Mouse (Mus musculus): ENCODE data around the gene Cfap52. TPM values are rescaled to one million over a fixed set of nuclear protein-coding genes. Genes with fewer than 3 reads are reported as not detected.

Cfap52 gene
- total and polyA plus RNA-seq, 3 experiments = not detected

DNA sequence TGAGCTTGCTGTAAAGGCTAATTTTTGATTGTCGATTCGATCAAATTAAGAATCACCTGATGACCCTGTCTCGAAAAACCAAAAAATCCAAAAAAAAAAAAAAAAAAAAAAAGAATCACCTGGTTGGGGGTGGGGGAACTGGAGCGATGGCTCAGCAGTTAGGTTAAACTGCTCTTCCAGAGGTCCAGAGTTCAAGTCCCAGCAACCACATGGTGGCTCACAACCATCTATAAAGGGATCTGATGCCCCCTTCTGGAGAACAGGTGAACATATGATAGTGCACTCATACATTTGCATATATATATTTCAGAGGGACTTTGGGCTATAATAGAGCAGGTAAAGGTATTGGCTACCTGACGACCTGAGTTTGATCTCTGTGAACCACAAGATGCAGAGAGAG, 41.7 kb downstream of the Cfap52 start:
- no peak for ATAC-seq (ENCODE audit: extremely low read depth, insufficient number of reproducible peaks, low FRiP score, poor library complexity, severe bottlenecking)
- Histone ChIP-seq H3K9me3 (replicated peaks) (peaks cover 26% of the 10 kb centered on the region), H3K4me3 (ENCODE audit: low read depth, low read length) (no peak overlapping the region), H3K27me3 (ENCODE audit: insufficient read depth, low read length) (no peaks in the 10 kb centered on the region), H3K4me1 (ENCODE audit: insufficient read depth, low read depth, low read length) (no peaks in the 10 kb centered on the region), H3K36me3 (replicated peaks) (no peaks in the 10 kb centered on the region)
- no peak for DNase-seq (ENCODE audit: low spot score)
- TF ChIP-seq GATA2 (IDR thresholded peaks at IDR 0.05; ENCODE audit: borderline replicate concordance, low read depth, low read length) (no peak), TAL1 (conservative IDR thresholded peaks at IDR 0.05; ENCODE audit: low read depth, low read length) (no peak), GATA1 (IDR thresholded peaks at IDR 0.05; ENCODE audit: borderline replicate concordance, low read length) (no peak), POLR2AphosphoS5 (IDR thresholded peaks at IDR 0.05; ENCODE audit: insufficient replicate concordance, low read depth, low read length) (no peak), CTCF (IDR thresholded peaks at IDR 0.05; ENCODE audit: low read depth, low read length) (no peak)

DNA sequence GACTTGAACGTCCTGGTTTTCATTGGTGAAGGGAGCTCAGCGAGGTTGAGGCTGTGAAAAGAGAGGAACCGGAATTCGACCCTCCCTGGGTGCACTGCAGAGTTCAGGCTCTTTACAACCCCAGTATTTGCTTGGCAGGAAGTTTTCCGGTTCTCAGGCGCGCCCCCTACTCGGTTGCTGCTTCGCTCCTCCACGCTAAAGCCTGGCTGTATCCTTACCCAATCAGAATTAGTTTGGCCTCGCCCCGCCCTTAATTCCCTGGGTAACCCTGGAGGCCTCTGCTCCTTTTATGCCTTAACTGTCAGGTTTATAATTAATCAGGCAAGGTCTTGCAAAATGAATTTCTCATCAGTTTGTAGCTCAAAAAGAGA, 42.7 kb downstream of the Cfap52 start:
- Histone ChIP-seq H3K4me1 (ENCODE audit: insufficient read depth, low read depth, low read length) (no peaks in the 10 kb centered on the region), H3K36me3 (replicated peaks) (no peaks in the 10 kb centered on the region), H3K27me3 (ENCODE audit: insufficient read depth, low read length) (no peaks in the 10 kb centered on the region), H3K9me3 (replicated peaks) (peaks cover 26% of the 10 kb centered on the region), H3K4me3 (ENCODE audit: low read depth, low read length) (no peak overlapping the region)
- no peak for DNase-seq (ENCODE audit: low spot score)
- TF ChIP-seq GATA2 (IDR thresholded peaks at IDR 0.05; ENCODE audit: borderline replicate concordance, low read depth, low read length) = no peak
- TF ChIP-seq TAL1 (conservative IDR thresholded peaks at IDR 0.05; ENCODE audit: low read depth, low read length) = no peak
- TF ChIP-seq GATA1 (IDR thresholded peaks at IDR 0.05; ENCODE audit: borderline replicate concordance, low read length) = no peak
- TF ChIP-seq CTCF (IDR thresholded peaks at IDR 0.05; ENCODE audit: low read depth, low read length) = no peak
- no peak for TF ChIP-seq POLR2AphosphoS5 (IDR thresholded peaks at IDR 0.05; ENCODE audit: insufficient replicate concordance, low read depth, low read length)
- no peak for ATAC-seq (ENCODE audit: extremely low read depth, insufficient number of reproducible peaks, low FRiP score, poor library complexity, severe bottlenecking)

GRCm38 (mm10) chr11:67921827-67922754, 43.4 kb downstream of the Cfap52 start, which contains the start of gene Usp43:
Gene Usp43 (minus strand): TSS chr11:67922153.
- Histone ChIP-seq H3K36me3 (replicated peaks) (no peaks in the 10 kb centered on the region), H3K4me1 (ENCODE audit: insufficient read depth, low read depth, low read length) (no peaks in the 10 kb centered on the region), H3K9me3 (replicated peaks) (peaks cover 26% of the 10 kb centered on the region), H3K4me3 (ENCODE audit: low read depth, low read length) (no peak within 1 kb of the TSS), H3K27me3 (ENCODE audit: insufficient read depth, low read length) (no peaks in the 10 kb centered on the region)
- TF ChIP-seq GATA1 (IDR thresholded peaks at IDR 0.05; ENCODE audit: borderline replicate concordance, low read length) (no peak), TAL1 (conservative IDR thresholded peaks at IDR 0.05; ENCODE audit: low read depth, low read length) (no peak), CTCF (IDR thresholded peaks at IDR 0.05; ENCODE audit: low read depth, low read length) (no peak), POLR2AphosphoS5 (IDR thresholded peaks at IDR 0.05; ENCODE audit: insufficient replicate concordance, low read depth, low read length) (no peak), GATA2 (IDR thresholded peaks at IDR 0.05; ENCODE audit: borderline replicate concordance, low read depth, low read length) (no peak)
- no peak for DNase-seq (ENCODE audit: low spot score)
- ATAC-seq (ENCODE audit: extremely low read depth, insufficient number of reproducible peaks, low FRiP score, poor library complexity, severe bottlenecking) = no peak

GRCm38 (mm10) chr11:67921091-67921826, 44.2 kb downstream of the Cfap52 start:
- TF ChIP-seq GATA2 (IDR thresholded peaks at IDR 0.05; ENCODE audit: borderline replicate concordance, low read depth, low read length) (no peak), CTCF (IDR thresholded peaks at IDR 0.05; ENCODE audit: low read depth, low read length) (no peak), POLR2AphosphoS5 (IDR thresholded peaks at IDR 0.05; ENCODE audit: insufficient replicate concordance, low read depth, low read length) (no peak)

DNA sequence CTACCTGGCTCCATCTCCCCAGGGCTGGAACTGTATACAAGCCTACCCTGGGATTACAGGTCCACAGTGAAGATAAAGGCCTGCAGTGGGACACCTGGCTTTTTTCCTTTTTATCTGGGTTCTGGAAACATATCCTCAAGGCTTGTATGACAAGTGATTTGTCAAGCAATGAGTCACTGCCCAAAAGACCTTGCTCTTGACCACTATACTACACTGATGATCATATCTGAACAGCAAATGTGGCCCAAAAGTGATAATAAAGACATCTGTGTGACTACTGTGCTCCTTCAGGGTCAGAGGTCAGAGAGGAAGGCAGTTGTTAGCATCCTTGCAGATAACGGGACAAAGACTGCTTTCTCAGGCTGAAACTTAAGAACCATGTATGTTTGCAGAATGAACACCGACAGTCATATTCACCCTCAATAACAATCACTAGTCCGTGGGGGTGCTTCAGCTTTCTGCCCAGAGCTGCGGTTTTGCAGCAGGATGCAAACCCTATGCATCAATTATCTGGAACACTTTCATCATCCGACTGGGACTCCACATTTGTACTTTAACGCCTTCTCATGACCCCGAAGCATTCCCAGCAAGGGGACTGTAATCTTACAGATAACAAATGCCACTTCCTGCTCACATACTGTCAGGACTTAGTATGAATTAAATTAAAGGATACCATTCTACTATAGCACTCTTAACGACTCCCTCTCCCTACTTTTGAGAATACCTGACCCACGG, 45.1 kb downstream of the Cfap52 start:
- H3K9me3 ChIP-seq (replicated peaks) = peaks cover 26% of the 10 kb centered on the region
- TF ChIP-seq GATA1 (IDR thresholded peaks at IDR 0.05; ENCODE audit: borderline replicate concordance, low read length) (no peak), CTCF (IDR thresholded peaks at IDR 0.05; ENCODE audit: low read depth, low read length) (no peak), POLR2AphosphoS5 (IDR thresholded peaks at IDR 0.05; ENCODE audit: insufficient replicate concordance, low read depth, low read length) (no peak), GATA2 (IDR thresholded peaks at IDR 0.05; ENCODE audit: borderline replicate concordance, low read depth, low read length) (no peak), TAL1 (conservative IDR thresholded peaks at IDR 0.05; ENCODE audit: low read depth, low read length) (no peak)
- no peaks in the 10 kb centered on the region for H3K27me3 ChIP-seq (ENCODE audit: insufficient read depth, low read length)
- no peak for ATAC-seq (ENCODE audit: extremely low read depth, insufficient number of reproducible peaks, low FRiP score, poor library complexity, severe bottlenecking)
- no peak overlapping the region for H3K4me3 ChIP-seq (ENCODE audit: low read depth, low read length)
- no peaks in the 10 kb centered on the region for H3K36me3 ChIP-seq (replicated peaks)
- no peaks in the 10 kb centered on the region for H3K4me1 ChIP-seq (ENCODE audit: insufficient read depth, low read depth, low read length)
- DNase-seq (ENCODE audit: low spot score) = no peak

More at GRCm38 (mm10) chr11:67921091-67921826, 44.2 kb downstream of the Cfap52 start:
- no peaks in the 10 kb centered on the region for H3K4me1 ChIP-seq (ENCODE audit: insufficient read depth, low read depth, low read length)
- no peaks in the 10 kb centered on the region for H3K36me3 ChIP-seq (replicated peaks)
- H3K4me3 ChIP-seq (ENCODE audit: low read depth, low read length) = no peak overlapping the region
- H3K27me3 ChIP-seq (ENCODE audit: insufficient read depth, low read length) = no peaks in the 10 kb centered on the region
- peaks cover 26% of the 10 kb centered on the region for H3K9me3 ChIP-seq (replicated peaks)
- DNase-seq (ENCODE audit: low spot score) = no peak
- ATAC-seq (ENCODE audit: extremely low read depth, insufficient number of reproducible peaks, low FRiP score, poor library complexity, severe bottlenecking) = no peak
